Mouse (Mus musculus): ENCODE measurements around the gene Rbm10.

DNA sequence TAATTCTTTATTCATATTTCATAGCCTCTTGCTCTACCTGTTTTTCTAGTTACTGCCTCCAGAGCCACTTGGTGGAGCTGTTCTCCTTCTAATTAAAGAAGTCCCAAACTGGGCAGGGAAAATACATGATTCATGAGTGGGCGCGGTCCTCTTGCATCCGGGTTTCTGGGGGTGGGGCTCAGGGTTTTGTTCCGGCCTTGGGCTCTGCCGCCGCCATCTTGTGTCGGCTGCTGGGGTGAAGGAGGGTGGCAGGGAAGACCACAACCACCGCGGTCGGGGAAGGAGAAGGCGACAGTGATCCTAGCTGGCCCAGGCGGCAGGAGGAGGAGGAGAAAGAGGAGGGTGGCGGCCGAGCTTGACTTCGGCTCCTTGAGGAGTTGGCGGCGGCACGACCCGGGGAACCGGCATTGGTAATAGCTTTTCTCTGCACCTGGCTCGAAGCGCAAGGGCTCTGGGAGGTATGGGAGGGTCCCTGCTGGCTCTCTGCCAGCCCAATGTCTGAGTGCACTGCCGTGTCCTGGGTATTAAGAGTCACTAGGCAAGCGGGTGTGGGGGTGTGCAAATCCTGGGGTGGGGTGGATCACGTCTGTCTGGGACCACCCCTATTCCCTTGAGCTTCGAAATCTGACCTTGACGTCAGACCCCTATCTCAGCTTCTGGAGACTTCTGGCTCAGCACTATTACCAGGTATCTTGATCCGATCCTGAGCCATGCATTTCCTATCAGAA, 45.6 kb downstream of the Rbm10 start:
- no peak for TF ChIP-seq CTCF (IDR thresholded peaks at IDR 0.05; ENCODE audit: low read depth, low read length)
- TF ChIP-seq POLR2A (IDR thresholded peaks at IDR 0.05; ENCODE audit: borderline replicate concordance, low read depth, low read length), result no peak

All from bone marrow macrophage, adult 2 months (primary cell).